Mouse (Mus musculus) cerebellum, postnatal 10 days (tissue): Measurements from ENCODE around the gene Mfap3l.
"Not testable (repeated sequence)": the region's sequence is repeated elsewhere in the genome, so short reads cannot be mapped to it uniquely, and the experiment has no call there.

Experiments
- DNase-seq, 2 experiments: peaks; one replicate each; pipeline ENCODE4 v3.0.0; 2021; ENCODE audit warnings: mixed read lengths in 2 of 2

The Mfap3l gene

GRCm38 (mm10) chr8:60632250-60632932 is at the start of gene Mfap3l:
Gene Mfap3l (plus strand): TSS chr8:60632827.
- DNase-seq, result peak; percentile 91 to 95

GRCm38 (mm10) chr8:60583369-60583768 is 49.3 kb upstream of the Mfap3l start:
- DNase-seq, result no peak

GRCm38 (mm10) chr8:60591352-60592105 is 41.1 kb upstream of the Mfap3l start:
- DNase-seq, result not testable (repeated sequence)

- DNase-seq, result peak; percentile 51 to 56
These were observed 37.9 kb upstream of the Mfap3l start for GRCm38 (mm10) chr8:60594761-60595160.

- DNase-seq, result peak; percentile 61 to 66
These were observed 21.0 kb upstream of the Mfap3l start for GRCm38 (mm10) chr8:60611580-60612111.

- DNase-seq, result peak; percentile 74 to 83
These were observed 15.7 kb upstream of the Mfap3l start for GRCm38 (mm10) chr8:60616928-60617327.

- DNase-seq, result no peak
These were observed 11.1 kb upstream of the Mfap3l start for GRCm38 (mm10) chr8:60621561-60621960.

- DNase-seq, result no peak
These were observed 10.6 kb upstream of the Mfap3l start for GRCm38 (mm10) chr8:60622056-60622455.

GRCm38 (mm10) chr8:60623438-60623837 is 9.2 kb upstream of the Mfap3l start:
- no peak for DNase-seq

GRCm38 (mm10) chr8:60624722-60625121 is 7.9 kb upstream of the Mfap3l start:
- DNase-seq, result no peak

GRCm38 (mm10) chr8:60627937-60628336 is 4.7 kb upstream of the Mfap3l start:
- DNase-seq, result no peak

GRCm38 (mm10) chr8:60629059-60629458 is 3.6 kb upstream of the Mfap3l start:
- no peak for DNase-seq

- peak; percentile 87 for DNase-seq
These were observed 1.1 kb upstream of the Mfap3l start for GRCm38 (mm10) chr8:60631504-60631934.

GRCm38 (mm10) chr8:60632933-60633655 is 467 bp downstream of the Mfap3l start:
- no peak for DNase-seq

- DNase-seq, result no peak
These were observed 2.3 kb downstream of the Mfap3l start for GRCm38 (mm10) chr8:60634921-60635320.

- DNase-seq, result peak in 1 of 2 experiments; percentile 22
These were observed 3.2 kb downstream of the Mfap3l start for GRCm38 (mm10) chr8:60635846-60636245.

GRCm38 (mm10) chr8:60640046-60640445 is 7.4 kb downstream of the Mfap3l start:
- no peak for DNase-seq

GRCm38 (mm10) chr8:60643416-60644020 is 10.9 kb downstream of the Mfap3l start:
- DNase-seq, result no peak

GRCm38 (mm10) chr8:60645164-60645563 is 12.5 kb downstream of the Mfap3l start:
- DNase-seq, result no peak

GRCm38 (mm10) chr8:60645911-60646310 is 13.3 kb downstream of the Mfap3l start:
- DNase-seq, result no peak

GRCm38 (mm10) chr8:60647291-60647690 is 14.7 kb downstream of the Mfap3l start:
- DNase-seq, result no peak

GRCm38 (mm10) chr8:60649081-60649480 is 16.5 kb downstream of the Mfap3l start:
- no peak for DNase-seq

GRCm38 (mm10) chr8:60650119-60650518 is 17.5 kb downstream of the Mfap3l start:
- DNase-seq, result no peak
